Mouse (Mus musculus): ENCODE measurements around the gene Mutyh. TPM values are rescaled to one million over a fixed set of nuclear protein-coding genes. Genes with fewer than 3 reads are reported as not detected.

Mutyh gene
- polyA plus RNA-seq (2012; fragmentation: generic; extraction: Trizol), result 6.3 TPM
- long read RNA-seq, experiment 1, partial matches to known transcripts, result 0 of 3 reads
- long read RNA-seq, experiment 1, other reads (novel, unspliced or antisense), result 2 of 3 reads
- long read RNA-seq, experiment 2, transcript Mutyh-201 (16 exons, 1,654 nt), result major isoform, 6 of 17 reads
- long read RNA-seq, experiment 2, partial matches to known transcripts, result 0 of 17 reads
- long read RNA-seq, experiment 2, other reads (novel, unspliced or antisense), result 10 of 17 reads

GRCm38 (mm10) chr4:116807197-116808129, at the start of gene Mutyh, which contains the start of gene Toe1:
TSS of gene Mutyh (plus strand) at chr4:116807723.
TSS of gene Toe1 (minus strand) at chr4:116807640.
- peak; percentile 55 for TF ChIP-seq MAX (IDR thresholded peaks at IDR 0.05)
- no peak for TF ChIP-seq CTCF (IDR thresholded peaks at IDR 0.05; ENCODE audit: control insufficient read depth, insufficient read depth, insufficient read length)

GRCm38 (mm10) chr4:116761914-116762313, 45.6 kb upstream of the Mutyh start:
- Histone ChIP-seq H3ac (ENCODE audit: control insufficient read depth, insufficient read length, low read depth) (no peak overlapping the region), H3K36me3 (ENCODE audit: control insufficient read depth, insufficient read depth) (peaks cover 6% of the 10 kb centered on the region), H3K4me3 (ENCODE audit: insufficient read depth, poor library complexity, severe bottlenecking) (no peak overlapping the region), H3K27me3 (ENCODE audit: control insufficient read depth, insufficient read depth, insufficient read length) (no peaks in the 10 kb centered on the region), H3K79me2 (ENCODE audit: control insufficient read depth, insufficient read depth) (no peaks in the 10 kb centered on the region), H3K79me3 (ENCODE audit: low read depth) (no peaks in the 10 kb centered on the region)
- TF ChIP-seq MYOD1 (IDR thresholded peaks at IDR 0.05; ENCODE audit: control insufficient read depth, insufficient read length, low read depth) (no peak), FOSL1 (IDR thresholded peaks at IDR 0.05; ENCODE audit: insufficient read depth, low read length, poor library complexity, severe bottlenecking) (no peak), CTCF (IDR thresholded peaks at IDR 0.05; ENCODE audit: control insufficient read depth, insufficient read depth, insufficient read length) (no peak), USF1 (IDR thresholded peaks at IDR 0.05; ENCODE audit: low read depth) (no peak), CEBPB (IDR thresholded peaks at IDR 0.05; ENCODE audit: low read depth) (no peak), MYOG (IDR thresholded peaks at IDR 0.05; ENCODE audit: control insufficient read depth, extremely low read depth, insufficient read length) (no peak), MAX (IDR thresholded peaks at IDR 0.05) (no peak)

More at GRCm38 (mm10) chr4:116807197-116808129, at the start of gene Mutyh, which contains the start of gene Toe1:
- H3ac ChIP-seq (ENCODE audit: control insufficient read depth, insufficient read length, low read depth), result peak within 1 kb of the TSS; percentile 95
- peaks cover 39% of the 10 kb centered on the region for H3K36me3 ChIP-seq (ENCODE audit: control insufficient read depth, insufficient read depth)
- peak within 1 kb of the TSS; percentile 59 for H3K4me3 ChIP-seq (ENCODE audit: insufficient read depth, poor library complexity, severe bottlenecking)
- H3K79me2 ChIP-seq (ENCODE audit: control insufficient read depth, insufficient read depth), result peaks cover 25% of the 10 kb centered on the region
- no peaks in the 10 kb centered on the region for H3K27me3 ChIP-seq (ENCODE audit: control insufficient read depth, insufficient read depth, insufficient read length)
- peaks cover 8% of the 10 kb centered on the region for H3K79me3 ChIP-seq (ENCODE audit: low read depth)

- H3K79me3 ChIP-seq (ENCODE audit: low read depth), result no peaks in the 10 kb centered on the region
- H3K79me2 ChIP-seq (ENCODE audit: control insufficient read depth, insufficient read depth), result no peaks in the 10 kb centered on the region
- H3K36me3 ChIP-seq (ENCODE audit: control insufficient read depth, insufficient read depth), result peaks cover 12% of the 10 kb centered on the region
- H3ac ChIP-seq (ENCODE audit: control insufficient read depth, insufficient read length, low read depth), result no peak overlapping the region
- no peak for TF ChIP-seq MYOG (IDR thresholded peaks at IDR 0.05; ENCODE audit: control insufficient read depth, extremely low read depth, insufficient read length)
- no peak for TF ChIP-seq FOSL1 (IDR thresholded peaks at IDR 0.05; ENCODE audit: insufficient read depth, low read length, poor library complexity, severe bottlenecking)
- TF ChIP-seq MYOD1 (IDR thresholded peaks at IDR 0.05; ENCODE audit: control insufficient read depth, insufficient read length, low read depth), result no peak
- TF ChIP-seq MAX (IDR thresholded peaks at IDR 0.05), result no peak
- TF ChIP-seq CEBPB (IDR thresholded peaks at IDR 0.05; ENCODE audit: low read depth), result peak; percentile 68
- H3K4me3 ChIP-seq (ENCODE audit: insufficient read depth, poor library complexity, severe bottlenecking), result no peak overlapping the region
- no peaks in the 10 kb centered on the region for H3K27me3 ChIP-seq (ENCODE audit: control insufficient read depth, insufficient read depth, insufficient read length)
These were observed 43.5 kb upstream of the Mutyh start for GRCm38 (mm10) chr4:116764001-116764400.

DNA sequence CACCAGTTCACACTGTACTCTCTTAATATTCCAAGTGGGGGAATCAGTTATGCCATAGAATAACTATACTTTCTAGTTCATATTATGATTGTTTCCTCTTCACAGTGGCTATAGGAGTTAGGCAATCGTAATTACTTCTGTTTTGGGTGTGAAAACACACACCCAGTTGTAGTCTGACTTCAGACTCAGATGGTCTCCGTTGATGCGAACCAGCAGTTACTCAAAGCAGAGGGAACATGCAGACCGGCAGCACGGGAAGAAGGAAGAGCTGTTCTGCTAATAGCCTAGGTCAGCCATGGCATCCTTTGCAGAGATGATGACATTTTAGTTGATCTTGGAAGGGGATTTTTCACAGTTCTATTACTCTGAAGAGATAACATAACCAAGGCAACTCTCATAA, 39.0 kb upstream of the Mutyh start:
- Histone ChIP-seq H3K4me3 (ENCODE audit: insufficient read depth, poor library complexity, severe bottlenecking) (no peak overlapping the region), H3K79me3 (ENCODE audit: low read depth) (no peaks in the 10 kb centered on the region), H3K79me2 (ENCODE audit: control insufficient read depth, insufficient read depth) (no peaks in the 10 kb centered on the region), H3ac (ENCODE audit: control insufficient read depth, insufficient read length, low read depth) (no peak overlapping the region), H3K36me3 (ENCODE audit: control insufficient read depth, insufficient read depth) (peaks cover 15% of the 10 kb centered on the region), H3K27me3 (ENCODE audit: control insufficient read depth, insufficient read depth, insufficient read length) (no peaks in the 10 kb centered on the region)
- TF ChIP-seq MYOG (IDR thresholded peaks at IDR 0.05; ENCODE audit: control insufficient read depth, extremely low read depth, insufficient read length) (no peak), CTCF (IDR thresholded peaks at IDR 0.05; ENCODE audit: control insufficient read depth, insufficient read depth, insufficient read length) (no peak), USF1 (IDR thresholded peaks at IDR 0.05; ENCODE audit: low read depth) (no peak), MAX (IDR thresholded peaks at IDR 0.05) (no peak), MYOD1 (IDR thresholded peaks at IDR 0.05; ENCODE audit: control insufficient read depth, insufficient read length, low read depth) (no peak), CEBPB (IDR thresholded peaks at IDR 0.05; ENCODE audit: low read depth) (no peak), FOSL1 (IDR thresholded peaks at IDR 0.05; ENCODE audit: insufficient read depth, low read length, poor library complexity, severe bottlenecking) (no peak)

- H3K79me3 ChIP-seq (ENCODE audit: low read depth), result no peaks in the 10 kb centered on the region
- TF ChIP-seq FOSL1 (IDR thresholded peaks at IDR 0.05; ENCODE audit: insufficient read depth, low read length, poor library complexity, severe bottlenecking) (peak; percentile 66), MYOG (IDR thresholded peaks at IDR 0.05; ENCODE audit: control insufficient read depth, extremely low read depth, insufficient read length) (no peak), CEBPB (IDR thresholded peaks at IDR 0.05; ENCODE audit: low read depth) (peak; percentile 45)
- H3K36me3 ChIP-seq (ENCODE audit: control insufficient read depth, insufficient read depth), result peaks cover 15% of the 10 kb centered on the region
- H3K27me3 ChIP-seq (ENCODE audit: control insufficient read depth, insufficient read depth, insufficient read length), result no peaks in the 10 kb centered on the region
- no peak overlapping the region for H3ac ChIP-seq (ENCODE audit: control insufficient read depth, insufficient read length, low read depth)
- no peaks in the 10 kb centered on the region for H3K79me2 ChIP-seq (ENCODE audit: control insufficient read depth, insufficient read depth)
- H3K4me3 ChIP-seq (ENCODE audit: insufficient read depth, poor library complexity, severe bottlenecking), result no peak overlapping the region
These were observed 38.5 kb upstream of the Mutyh start for GRCm38 (mm10) chr4:116769060-116769459.

All from C2C12 (cell line).